In genomic region chr2:14834700-14835317, GRCm38 (mm10) we compare ENCODE assay signal across 19 mouse cellular contexts.
DNase-seq lines count a peak whose midpoint lies in the region; ATAC-seq lines count a peak whose summit lies in the region.
"Had no signal": no experiment of that assay in that cellular context is flagged by ENCODE, and none has a peak within 500 bp of the region (broad histone marks: within the 10 kb centered on the region; RNA-seq: fewer than 3 reads in every experiment).

No protein-coding gene starts in this region.

- H3K9ac ChIP-seq in heart, embryonic 15.5 days = no peak overlapping the region
- H3K9ac ChIP-seq: forebrain, embryonic 15.5 days; hindbrain, embryonic 12.5 days; intestine, embryonic 15.5 days; lung, embryonic 14.5 days; neural tube, embryonic 15.5 days had no signal

- H3K4me3 ChIP-seq in heart, embryonic 15.5 days = no peak overlapping the region
- H3K4me3 ChIP-seq: forebrain, embryonic 15.5 days; hindbrain, embryonic 12.5 days; intestine, embryonic 15.5 days; midbrain, embryonic 10.5 days; neural tube, embryonic 15.5 days had no signal

- H3K27me3 ChIP-seq in heart, embryonic 15.5 days = no peaks in the 10 kb centered on the region
- H3K27me3 ChIP-seq: forebrain, embryonic 15.5 days; hindbrain, embryonic 12.5 days; intestine, embryonic 15.5 days; neural tube, embryonic 15.5 days had no signal

- no peaks in the 10 kb centered on the region for H3K36me3 ChIP-seq in heart, embryonic 15.5 days
- H3K36me3 ChIP-seq: forebrain, embryonic 15.5 days; hindbrain, embryonic 12.5 days; intestine, embryonic 15.5 days; midbrain, embryonic 10.5 days; neural tube, embryonic 15.5 days had no signal

- peak; percentile 28; the same call in 1 of the 2 replicates for ATAC-seq in frontal cortex, adult (ENCODE audit: low TSS enrichment)
- ATAC-seq in heart, embryonic 15.5 days (replicated peaks; ENCODE audit: insufficient number of reproducible peaks, insufficient read depth, low FRiP score, low read depth) = peak; percentile 87
- no peak for ATAC-seq in activated CD4-positive, CD25-positive, alpha-beta regulatory T cell, adult 4 months
- ATAC-seq: forebrain, embryonic 15.5 days; intestine, embryonic 15.5 days had no signal

- peaks cover 29% of the 10 kb centered on the region for H3K4me1 ChIP-seq in heart, embryonic 15.5 days (replicated peaks)
- H3K4me1 ChIP-seq: forebrain, embryonic 15.5 days; hindbrain, embryonic 12.5 days; intestine, embryonic 15.5 days; midbrain, embryonic 10.5 days; neural tube, embryonic 15.5 days had no signal

- peak overlapping the region; percentile 23; the same call in 1 of the 2 replicates for H3K4me2 ChIP-seq in heart, embryonic 15.5 days
- H3K4me2 ChIP-seq: forebrain, embryonic 15.5 days; hindbrain, embryonic 12.5 days; intestine, embryonic 15.5 days; lung, embryonic 14.5 days; neural tube, embryonic 15.5 days had no signal

- peak overlapping the region; percentile 75 for H3K27ac ChIP-seq in heart, embryonic 15.5 days
- H3K27ac ChIP-seq: forebrain, embryonic 15.5 days; hindbrain, embryonic 12.5 days; intestine, embryonic 15.5 days; midbrain, embryonic 10.5 days; neural tube, embryonic 15.5 days had no signal

- H3K9me3 ChIP-seq in heart, embryonic 15.5 days (replicated peaks) = no peaks in the 10 kb centered on the region
- H3K9me3 ChIP-seq: forebrain, embryonic 15.5 days; hindbrain, embryonic 12.5 days; intestine, embryonic 15.5 days; midbrain, embryonic 10.5 days; neural tube, embryonic 15.5 days had no signal

- WGBS in heart, embryonic 15.5 days = 40% methylated on average over 5 of the region's 5 CpGs

- no peak for DNase-seq in frontal cortex, postnatal 25 days (ENCODE audit: low spot score in 2 of 2)
- DNase-seq in kidney, postnatal 14 days = peak; percentile 4
- DNase-seq in kidney, postnatal 4 days = no peak
- DNase-seq in brain, adult 2 months (ENCODE audit: low read depth, low spot score) = peak; percentile 43
- no peak for DNase-seq in retina, postnatal 1 day
- DNase-seq: adrenal gland, adult 8-10 months; cerebellum, adult 8-10 months; embryo, embryonic 11 days; gastrocnemius, postnatal 14 days; lung, embryonic 14.5 days; thymus, adult 2 months had no signal

Comparison
In these comparisons a context has a peak if more than half of its experiments do, and no peak if none do; other contexts are left out.
1. DNase-seq: peak in kidney, postnatal 14 days (single experiment) and brain, adult 2 months (single experiment); none in frontal cortex, postnatal 25 days (0 of 2), kidney, postnatal 4 days (0 of 2) and retina, postnatal 1 day (single experiment).